Mouse (Mus musculus) embryonic fibroblast, embryonic 13.5 days (primary cell): Measurements from ENCODE around the gene Suco. TPM values are rescaled to one million over a fixed set of nuclear protein-coding genes. Genes with fewer than 3 reads are reported as not detected.

ENCODE experiments used
- H3K27ac ChIP-seq: 2 replicates; pipeline ENCODE4 v1.5.1; 2012; ENCODE audit warnings: low read length, control low read depth, inconsistent platforms; ENCODE audit not compliant: insufficient read depth
- H3K4me1 ChIP-seq: 2 replicates; pipeline ENCODE4 v1.6.1; 2011; ENCODE audit warnings: low read length; ENCODE audit not compliant: control insufficient read depth, insufficient read depth
- H3K4me3 ChIP-seq: 2 replicates; pipeline ENCODE4 v1.5.1; 2011; ENCODE audit warnings: mild to moderate bottlenecking, control low read depth, low read length; ENCODE audit not compliant: insufficient read depth
- CTCF ChIP-seq: IDR thresholded peaks from 2 replicates; pipeline ENCODE4 v1.5.1; 2011; ENCODE audit warnings: mild to moderate bottlenecking, control low read depth, low read length, moderate library complexity, borderline replicate concordance; ENCODE audit not compliant: insufficient read depth
- POLR2A ChIP-seq: IDR thresholded peaks from 2 replicates; pipeline ENCODE4 v1.6.1; 2011; ENCODE audit warnings: low read depth, mild to moderate bottlenecking, control low read depth, low read length, moderate library complexity
- polyA plus RNA-seq: library from polyadenylated mRNA; stranded (reverse); fragments of >200 nt; gene quantifications from 2 replicates; pipeline ENCODE4 v1.2.4, GENCODE M21; 2011; ENCODE audit warnings: low read depth; ENCODE audit not compliant: missing spikeins, insufficient read length

The Suco gene
- polyA plus RNA-seq, 1 experiment: 51.6 TPM

DNA sequence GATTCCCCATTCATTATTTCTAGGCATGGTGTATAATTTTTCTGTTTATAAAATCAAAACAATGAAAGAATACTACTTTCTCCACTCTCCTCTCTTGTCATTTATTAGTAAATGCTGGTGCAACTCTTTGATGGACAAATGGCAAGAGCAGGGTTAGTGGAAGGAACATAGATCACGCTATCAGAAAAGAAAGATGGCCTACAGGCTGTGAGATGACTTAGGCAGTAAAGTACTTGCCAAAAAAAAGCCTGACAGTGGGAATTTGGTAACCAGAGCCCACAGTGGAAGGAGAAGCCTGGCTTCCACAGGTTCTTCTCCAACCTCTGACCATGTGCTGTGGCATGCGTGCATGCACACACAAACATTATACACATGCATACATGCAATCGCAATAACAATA is 18.5 kb upstream of the Suco start:
- Histone ChIP-seq H3K4me1 (no peaks in the 10 kb centered on the region), H3K4me3 (no peak overlapping the region), H3K27ac (no peak overlapping the region)
- TF ChIP-seq CTCF (no peak), POLR2A (no peak)

DNA sequence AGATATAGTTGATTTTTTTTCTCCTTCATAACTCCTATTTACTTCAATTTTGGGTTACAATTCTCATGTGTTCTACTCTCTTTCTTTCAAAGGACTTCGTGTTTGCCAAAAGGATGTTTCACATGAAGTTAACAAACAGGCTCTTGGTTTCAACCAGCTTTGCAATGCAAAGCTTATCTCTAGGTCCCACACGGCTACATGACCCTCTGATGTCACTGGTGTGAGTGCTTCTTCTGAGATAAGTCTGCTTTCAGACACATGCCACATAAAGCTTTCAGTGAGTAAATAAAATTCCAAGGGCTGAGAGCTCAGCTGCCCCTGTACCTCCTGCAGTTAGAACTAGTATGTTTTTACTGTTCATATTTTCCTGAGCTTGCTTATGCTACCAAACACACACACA is 18.1 kb upstream of the Suco start:
- Histone ChIP-seq H3K4me1 (no peaks in the 10 kb centered on the region), H3K4me3 (no peak overlapping the region), H3K27ac (no peak overlapping the region)
- no peak for TF ChIP-seq POLR2A
- no peak for TF ChIP-seq CTCF

DNA sequence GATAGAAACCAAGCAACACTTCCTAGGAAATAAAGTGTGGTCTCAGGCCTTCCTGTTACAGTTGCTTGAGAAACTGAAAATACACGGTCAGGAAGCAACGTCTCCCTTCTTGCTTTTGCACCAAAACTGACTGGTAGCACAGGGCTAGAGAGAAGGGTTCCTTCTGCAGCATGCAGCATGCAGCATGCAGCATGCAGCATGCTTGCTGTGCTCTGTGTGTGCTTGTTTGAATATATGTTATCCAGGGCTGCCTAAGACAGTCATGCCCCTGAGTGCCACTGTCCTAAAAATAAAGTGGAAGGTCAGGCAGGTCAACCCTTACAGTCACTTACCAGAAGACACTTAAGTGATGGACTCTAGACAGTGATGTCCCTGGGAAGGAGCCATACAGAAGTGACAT is 17.6 kb upstream of the Suco start:
- no peak for TF ChIP-seq CTCF
- TF ChIP-seq POLR2A: no peak
- no peak overlapping the region for H3K27ac ChIP-seq

DNA sequence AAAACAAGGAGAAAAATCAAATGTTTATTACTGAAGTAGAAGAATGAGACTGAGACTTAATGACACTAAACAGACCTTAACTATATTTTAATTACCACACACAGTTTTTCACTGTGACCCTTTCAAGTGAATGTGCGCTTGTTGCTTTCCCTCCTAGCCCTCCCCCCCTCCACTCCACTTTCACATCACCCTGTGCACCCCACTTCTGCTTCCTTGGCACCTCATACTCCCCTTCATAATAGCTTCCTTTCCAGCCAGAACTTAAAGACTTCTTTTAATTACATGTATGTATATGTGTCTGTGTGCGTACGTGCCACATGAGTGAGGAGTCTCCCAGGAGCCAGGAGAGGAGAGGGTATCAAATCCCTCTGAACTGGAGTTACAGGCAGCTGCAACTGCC is 12.3 kb upstream of the Suco start:
- Histone ChIP-seq H3K4me1 (no peaks in the 10 kb centered on the region), H3K27ac (no peak overlapping the region), H3K4me3 (no peak overlapping the region)
- TF ChIP-seq CTCF: no peak
- TF ChIP-seq POLR2A: no peak

More for the DNA sequence above, 17.6 kb upstream of the Suco start:
- no peak overlapping the region for H3K4me3 ChIP-seq
- H3K4me1 ChIP-seq: no peaks in the 10 kb centered on the region

DNA sequence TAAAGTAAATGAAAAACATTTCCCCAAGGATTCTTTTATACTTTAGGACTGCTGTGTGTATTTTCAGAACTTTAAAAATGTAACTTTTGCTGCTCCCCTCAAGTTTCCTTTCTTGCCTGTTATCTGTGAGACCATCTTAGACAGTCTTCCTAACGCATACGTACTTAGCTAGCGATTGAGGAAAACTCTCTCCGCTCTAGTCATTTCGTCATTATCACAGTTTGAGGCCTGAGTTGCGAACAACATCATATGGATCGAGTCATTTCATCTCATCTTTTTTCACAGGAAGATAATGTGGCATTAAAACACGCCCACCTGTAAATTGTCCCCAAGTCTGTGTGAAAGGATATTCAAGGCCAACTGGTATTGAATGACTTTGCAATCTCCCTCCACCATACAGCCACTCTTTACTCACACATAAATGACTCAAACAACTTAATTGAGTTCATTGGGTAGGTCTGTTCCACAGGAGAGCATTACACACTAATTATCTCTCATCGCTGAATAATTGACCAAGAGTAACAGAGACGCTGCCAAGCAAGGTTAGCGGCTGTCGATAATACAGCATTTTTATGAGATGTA is 11.3 kb upstream of the Suco start:
- Histone ChIP-seq H3K27ac (no peak overlapping the region), H3K4me1 (no peaks in the 10 kb centered on the region), H3K4me3 (no peak overlapping the region)
- TF ChIP-seq POLR2A (no peak), CTCF (no peak)

DNA sequence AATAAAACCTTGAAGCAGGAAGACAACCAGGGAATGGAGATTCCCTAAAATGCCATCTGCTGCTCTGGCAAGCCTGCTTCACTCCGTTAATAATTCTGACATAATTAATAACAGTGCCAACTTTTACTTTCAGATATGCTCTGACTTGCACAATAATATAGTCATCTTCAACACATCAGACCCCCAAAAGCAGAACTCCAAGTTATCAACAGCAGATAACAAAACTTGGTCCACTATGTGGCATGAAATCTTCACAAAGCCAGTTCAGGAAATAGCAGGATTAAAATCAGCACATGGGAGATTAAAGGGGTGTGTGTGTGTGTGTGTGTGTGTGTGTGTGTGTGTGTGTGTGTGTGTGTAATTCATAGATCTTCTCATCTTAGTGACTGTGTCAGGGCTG is 9.3 kb upstream of the Suco start:
- TF ChIP-seq POLR2A (no peak), CTCF (no peak)
- H3K27ac ChIP-seq: no peak overlapping the region
- H3K4me3 ChIP-seq: no peak overlapping the region
- H3K4me1 ChIP-seq: no peaks in the 10 kb centered on the region

DNA sequence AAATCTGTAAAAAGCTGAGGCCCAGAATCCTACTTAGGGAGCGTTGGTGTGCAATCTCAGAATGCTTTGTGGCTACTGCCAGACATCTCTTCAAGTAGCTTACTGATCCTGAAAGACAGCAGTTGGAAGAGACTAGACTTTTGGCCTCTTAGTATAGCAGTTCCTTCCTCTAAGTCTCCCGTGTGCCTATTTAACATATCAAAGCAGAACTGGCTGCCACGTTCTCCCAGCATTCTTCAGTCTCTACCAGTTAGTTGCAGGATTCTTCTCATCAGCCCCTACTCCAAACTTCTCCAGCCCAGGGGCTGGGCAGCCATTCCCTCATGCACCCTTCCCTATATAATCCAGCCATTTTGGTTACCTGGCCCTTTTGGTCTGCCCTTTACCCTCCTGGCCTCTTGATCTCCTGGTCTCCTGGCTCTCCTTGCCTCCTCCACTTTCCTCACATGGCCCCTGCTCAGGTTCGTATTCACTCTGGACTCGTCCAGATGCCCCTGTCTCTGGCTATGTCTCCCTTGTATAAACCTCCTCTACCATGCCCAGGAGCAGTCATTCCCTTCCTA is 1.2 kb upstream of the Suco start:
- Histone ChIP-seq H3K4me1 (peaks cover 2% of the 10 kb centered on the region; the same call in 1 of the 2 replicates), H3K4me3 (peak overlapping the region; percentile 92), H3K27ac (no peak overlapping the region)
- no peak for TF ChIP-seq POLR2A
- TF ChIP-seq CTCF: no peak

DNA sequence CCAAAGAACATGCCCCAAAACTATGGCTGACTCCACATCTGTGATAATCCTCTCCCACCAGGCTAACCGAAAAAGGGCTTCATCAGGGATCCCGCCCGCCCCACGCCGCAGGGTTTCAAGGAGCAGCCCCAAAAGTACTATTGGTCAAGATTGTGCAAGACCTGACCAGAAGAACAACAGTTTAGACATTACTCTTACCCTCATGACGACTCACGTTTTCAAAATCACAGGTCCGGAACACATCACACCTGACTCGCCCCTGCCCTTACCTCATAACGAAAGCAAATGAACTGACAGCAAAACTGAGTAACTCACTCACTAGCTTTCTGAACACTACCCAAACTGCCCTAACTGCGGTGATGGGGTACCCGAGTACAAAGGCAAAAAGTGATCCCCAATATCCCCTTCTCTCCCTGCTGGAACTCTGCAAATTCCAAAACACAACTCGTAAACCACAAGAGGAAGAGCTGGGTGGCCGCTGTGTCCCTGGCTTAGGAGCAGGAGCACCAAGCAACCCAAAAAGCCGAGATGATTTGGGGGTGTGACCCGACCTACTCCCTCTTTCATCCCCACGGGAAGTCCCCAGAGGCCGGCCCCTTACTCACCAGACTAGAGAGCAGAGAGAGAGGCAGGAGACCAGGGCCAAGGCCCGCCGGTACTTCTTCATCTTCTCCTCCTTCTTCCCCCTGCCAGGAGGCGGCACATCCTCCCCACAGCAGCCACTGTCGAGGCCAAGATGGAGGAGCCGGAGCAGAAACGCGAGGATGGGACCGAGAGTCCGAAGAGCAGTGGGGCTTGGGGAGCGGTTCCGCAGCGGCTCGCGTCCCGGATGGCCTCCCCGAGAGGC is 553 bp downstream of the Suco start:
- Histone ChIP-seq H3K27ac (peak overlapping the region; percentile 90), H3K4me1 (peaks cover 2% of the 10 kb centered on the region; the same call in 1 of the 2 replicates), H3K4me3 (peak overlapping the region; percentile 97)
- no peak for TF ChIP-seq CTCF
- TF ChIP-seq POLR2A: no peak; the same call in none of the 2 replicates

DNA sequence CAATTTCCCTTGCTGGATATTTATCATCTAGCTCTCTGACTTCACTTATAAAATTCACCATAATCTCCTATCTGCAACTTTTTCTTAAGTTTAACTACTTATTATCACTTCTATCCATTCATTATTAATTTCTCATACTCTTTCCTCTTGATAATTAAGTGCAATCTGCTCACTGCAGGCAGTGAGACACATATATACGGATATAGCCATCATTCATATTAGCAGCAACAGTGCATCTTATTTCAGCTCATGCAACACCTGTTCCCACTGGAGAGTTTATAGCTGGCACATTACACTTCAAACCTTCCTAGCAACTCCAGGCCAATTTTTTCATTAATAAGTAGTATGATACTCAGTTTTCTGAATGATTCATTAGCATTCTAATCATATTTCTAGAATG is 7.1 kb downstream of the Suco start:
- H3K27ac ChIP-seq: no peak overlapping the region
- peaks cover 6% of the 10 kb centered on the region for H3K4me1 ChIP-seq
- no peak for TF ChIP-seq POLR2A
- no peak for TF ChIP-seq CTCF
- H3K4me3 ChIP-seq: no peak overlapping the region

DNA sequence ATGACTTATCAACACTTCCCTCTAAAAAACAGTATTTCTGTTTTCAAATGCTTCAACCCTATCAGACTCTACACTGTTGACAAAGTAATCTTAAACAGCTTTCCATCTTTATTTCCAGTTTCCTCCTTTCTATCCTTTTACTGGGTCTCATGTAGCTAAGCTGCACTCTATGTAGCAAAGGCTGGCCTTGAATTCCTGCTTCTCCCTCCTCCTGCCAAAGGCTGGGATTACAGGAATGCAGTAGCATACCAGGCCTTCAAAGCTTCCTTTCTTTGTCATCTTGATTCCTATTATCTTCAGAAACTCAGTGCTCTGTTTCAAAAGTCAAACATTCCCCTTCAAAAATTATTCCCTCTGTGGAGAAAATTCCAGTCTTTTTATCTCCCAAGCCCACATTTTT is 8.1 kb downstream of the Suco start:
- Histone ChIP-seq H3K27ac (no peak overlapping the region), H3K4me3 (no peak overlapping the region), H3K4me1 (peaks cover 4% of the 10 kb centered on the region)
- TF ChIP-seq POLR2A (no peak), CTCF (no peak)
